Mouse (Mus musculus) liver, postnatal 0 days (tissue): Measurements from ENCODE around the gene Mmp24. TPM values are rescaled to one million over a fixed set of nuclear protein-coding genes. Genes with fewer than 3 reads are reported as not detected.

ENCODE experiments used
- ATAC-seq: fragments of 200-750 bp; cut with Nextera tagmentation; 2 replicates; pipeline ENCODE4 v1.8.0; 2017; ENCODE audit warnings: mild to moderate bottlenecking, moderate library complexity
- DNase-seq: peaks from one replicate; pipeline ENCODE4 v3.0.0-alpha.2; 2016
- H3K27ac ChIP-seq: fragments of 300-500 bp; sonication (generic); 2 replicates; pipeline ENCODE4 v1.5.1; 2014; ENCODE audit warnings: antibody characterized with exemption, moderate library complexity, mild to moderate bottlenecking, low read depth
- H3K27me3 ChIP-seq: fragments of 300-500 bp; sonication (generic); 2 replicates; pipeline ENCODE4 v1.6.1; 2014; ENCODE audit warnings: low read length, control low read depth, mixed read lengths; ENCODE audit not compliant: insufficient read depth
- H3K36me3 ChIP-seq: fragments of 300-500 bp; sonication (generic); replicated peaks from 2 replicates; pipeline ENCODE4 v1.6.1; 2014; ENCODE audit warnings: mild to moderate bottlenecking, control low read depth, low read length, moderate library complexity, mixed read lengths; ENCODE audit not compliant: insufficient read depth
- H3K4me1 ChIP-seq: fragments of 300-500 bp; sonication (generic); 2 replicates; pipeline ENCODE4 v1.6.1; 2014; ENCODE audit warnings: antibody characterized with exemption, mild to moderate bottlenecking, control low read depth; ENCODE audit not compliant: insufficient read depth
- H3K4me2 ChIP-seq: fragments of 300-500 bp; sonication (generic); 2 replicates; pipeline ENCODE4 v1.6.1; 2014; ENCODE audit warnings: low read depth, mild to moderate bottlenecking, low read length, moderate library complexity, mixed read lengths
- H3K4me3 ChIP-seq: fragments of 300-500 bp; sonication (generic); 2 replicates; pipeline ENCODE4 v1.5.1; 2014; ENCODE audit warnings: low read depth, low read length
- H3K9ac ChIP-seq: fragments of 300-500 bp; sonication (generic); replicated peaks from 2 replicates; pipeline ENCODE4 v1.6.1; 2014; ENCODE audit warnings: mild to moderate bottlenecking, moderate library complexity
- H3K9me3 ChIP-seq: fragments of 300-500 bp; sonication (generic); 2 replicates; pipeline ENCODE4 v1.6.1; 2016; ENCODE audit warnings: mild to moderate bottlenecking, control low read depth, low read length, mixed read lengths
- CTCF ChIP-seq: sonication (generic); IDR thresholded peaks from 2 replicates; pipeline ENCODE4 v1.5.1; 2016; ENCODE audit warnings: antibody characterized with exemption, low read depth
- EP300 ChIP-seq: IDR thresholded peaks from 2 replicates; pipeline ENCODE4 v1.6.1; 2016; ENCODE audit warnings: antibody characterized with exemption, low read depth, mild to moderate bottlenecking
- WGBS: fragments of 180-500 bp; shearing (Covaris S2); extraction: QIAGEN DNeasy Blood & Tissue Kit; methylation state at CpG from one replicate; pipeline ENCODE4 v1.1.7; 2014; ENCODE audit not compliant: insufficient replicate concordance; 5-methylcytosine and 5-hydroxymethylcytosine counted together
- polyA plus RNA-seq: library from polyadenylated mRNA; unstranded; fragments of >200 nt; fragmentation: Nextera tagmentation; extraction: Ambion mirVana; gene quantifications from 2 replicates; pipeline ENCODE4 v1.2.1, GENCODE M21; 2015

Gene Mmp24
- polyA plus RNA-seq, 1 experiment from 2014 or later = not detected

GRCm38 (mm10) chr2:155774261-155774926 lies 748 bp upstream of the Mmp24 start:
- Histone ChIP-seq H3K27ac (no peak overlapping the region), H3K27me3 (peaks cover 52% of the 10 kb centered on the region), H3K4me2 (no peak overlapping the region), H3K9me3 (no peaks in the 10 kb centered on the region), H3K9ac (no peak overlapping the region), H3K4me3 (peak overlapping the region; percentile 22; the same call in 1 of the 2 replicates), H3K36me3 (no peaks in the 10 kb centered on the region), H3K4me1 (no peaks in the 10 kb centered on the region)
- 47% methylated on average over 11 of the region's 11 CpGs for WGBS
- TF ChIP-seq CTCF (no peak), EP300 (no peak)
- ATAC-seq (no peak), DNase-seq (no peak)

- H3K4me1 ChIP-seq = no peaks in the 10 kb centered on the region
- H3K27ac ChIP-seq = no peak overlapping the region
- peaks cover 52% of the 10 kb centered on the region for H3K27me3 ChIP-seq
- H3K4me2 ChIP-seq = peak overlapping the region; percentile 75
- peak; percentile 66 for DNase-seq
- peak overlapping the region; percentile 36 for H3K4me3 ChIP-seq
- TF ChIP-seq CTCF (no peak), EP300 (no peak)
- H3K36me3 ChIP-seq = no peaks in the 10 kb centered on the region
- peak; percentile 68 for ATAC-seq
- H3K9me3 ChIP-seq = no peaks in the 10 kb centered on the region
- no peak overlapping the region for H3K9ac ChIP-seq
- 3% methylated on average over 37 of the region's 44 CpGs for WGBS
Observed at GRCm38 (mm10) chr2:155775685-155776263, 632 bp downstream of the Mmp24 start.

GRCm38 (mm10) chr2:155776824-155777687 lies 1.9 kb downstream of the Mmp24 start:
- DNase-seq = no peak
- TF ChIP-seq EP300 (no peak), CTCF (no peak)

GRCm38 (mm10) chr2:155777688-155777985 lies 2.5 kb downstream of the Mmp24 start:
- no peak overlapping the region for H3K4me2 ChIP-seq
- DNase-seq = no peak
- peaks cover 49% of the 10 kb centered on the region for H3K27me3 ChIP-seq
- no peak overlapping the region for H3K27ac ChIP-seq
- no peaks in the 10 kb centered on the region for H3K4me1 ChIP-seq
- TF ChIP-seq EP300 (no peak), CTCF (no peak)
- H3K9me3 ChIP-seq = no peaks in the 10 kb centered on the region
- no peak for ATAC-seq
- no peaks in the 10 kb centered on the region for H3K36me3 ChIP-seq
- H3K9ac ChIP-seq = no peak overlapping the region
- 76% methylated on average over 4 of the region's 4 CpGs for WGBS
- H3K4me3 ChIP-seq = no peak overlapping the region

More at GRCm38 (mm10) chr2:155776824-155777687, 1.9 kb downstream of the Mmp24 start:
- peaks cover 50% of the 10 kb centered on the region for H3K27me3 ChIP-seq
- H3K9ac ChIP-seq = no peak overlapping the region
- ATAC-seq = no peak
- no peak overlapping the region for H3K4me2 ChIP-seq
- H3K36me3 ChIP-seq = no peaks in the 10 kb centered on the region
- no peaks in the 10 kb centered on the region for H3K9me3 ChIP-seq
- H3K4me1 ChIP-seq = no peaks in the 10 kb centered on the region
- H3K27ac ChIP-seq = no peak overlapping the region
- H3K4me3 ChIP-seq = no peak overlapping the region
- WGBS = 61% methylated on average over 10 of the region's 10 CpGs

- no peak overlapping the region for H3K4me3 ChIP-seq
- H3K36me3 ChIP-seq = no peaks in the 10 kb centered on the region
- no peak overlapping the region for H3K4me2 ChIP-seq
- H3K4me1 ChIP-seq = no peaks in the 10 kb centered on the region
- no peaks in the 10 kb centered on the region for H3K9me3 ChIP-seq
- H3K27me3 ChIP-seq = peaks cover 45% of the 10 kb centered on the region
- TF ChIP-seq CTCF (no peak), EP300 (no peak)
- 61% methylated on average over 6 of the region's 6 CpGs for WGBS
- DNase-seq (no peak), ATAC-seq (no peak)
- H3K27ac ChIP-seq = no peak overlapping the region
- no peak overlapping the region for H3K9ac ChIP-seq
Observed at GRCm38 (mm10) chr2:155778004-155778403, 2.9 kb downstream of the Mmp24 start.

GRCm38 (mm10) chr2:155779066-155779465 lies 3.9 kb downstream of the Mmp24 start:
- Histone ChIP-seq H3K9ac (no peak overlapping the region), H3K27ac (no peak overlapping the region), H3K9me3 (no peaks in the 10 kb centered on the region), H3K27me3 (peaks cover 35% of the 10 kb centered on the region), H3K36me3 (no peaks in the 10 kb centered on the region), H3K4me3 (no peak overlapping the region), H3K4me2 (no peak overlapping the region), H3K4me1 (no peaks in the 10 kb centered on the region)
- ATAC-seq (peak; percentile 58), DNase-seq (no peak)
- TF ChIP-seq CTCF (no peak), EP300 (no peak)
- 45% methylated on average over 7 of the region's 7 CpGs for WGBS
